Mouse (Mus musculus) hindlimb bud, embryonic 11.5 days (tissue): ENCODE data around the gene Smco2.

Experiments used
- DNase-seq: peaks from one replicate; pipeline ENCODE4 v3.0.0-alpha.2; 2012; ENCODE audit warnings: low read depth, low spot score; ENCODE audit errors: extremely low spot score

Gene Smco2

DNA sequence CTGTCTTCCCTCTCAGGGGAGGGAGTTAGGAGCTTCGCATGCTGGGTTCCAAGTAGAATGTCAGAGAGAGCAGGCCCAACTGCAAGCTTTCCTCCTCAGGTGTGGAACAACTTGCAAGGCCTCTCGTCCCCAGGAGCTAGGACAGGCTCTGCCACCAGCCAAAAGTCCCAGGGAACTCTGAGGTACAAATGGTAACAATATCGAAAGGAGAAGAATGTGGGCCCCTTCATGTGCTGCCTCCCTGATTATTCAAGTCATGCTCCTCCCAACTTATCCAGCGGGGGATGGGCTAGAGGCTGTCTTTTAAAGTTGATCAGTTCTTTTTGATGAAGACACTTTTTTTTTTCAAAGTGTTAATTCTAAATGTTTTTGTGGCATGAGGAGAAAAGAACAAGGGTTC lies at the start of gene Smco2:
Smco2 (plus strand) TSS at position 55 of the 400 bp plus-strand sequence.
- no peak for DNase-seq

DNA sequence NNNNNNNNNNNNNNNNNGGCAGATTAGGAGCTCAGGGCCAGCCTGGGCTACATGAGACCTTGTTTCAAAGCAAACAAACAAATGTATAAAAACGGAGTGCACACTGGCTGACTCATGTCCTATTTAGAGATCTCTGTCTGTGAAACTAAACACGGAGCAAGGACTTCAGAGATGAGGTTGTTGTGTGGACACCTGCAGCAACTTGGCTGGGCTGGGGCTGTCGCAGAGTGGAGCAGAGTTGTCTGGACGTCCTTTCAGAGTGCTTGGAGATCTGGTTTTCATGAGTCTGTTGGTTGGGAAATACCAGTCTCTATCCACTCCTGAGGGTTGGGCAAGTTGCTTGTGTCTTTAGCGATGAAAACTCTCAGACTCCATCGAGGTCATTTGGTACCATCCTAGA lies 39.9 kb upstream of the Smco2 start:
- DNase-seq = no peak

DNA sequence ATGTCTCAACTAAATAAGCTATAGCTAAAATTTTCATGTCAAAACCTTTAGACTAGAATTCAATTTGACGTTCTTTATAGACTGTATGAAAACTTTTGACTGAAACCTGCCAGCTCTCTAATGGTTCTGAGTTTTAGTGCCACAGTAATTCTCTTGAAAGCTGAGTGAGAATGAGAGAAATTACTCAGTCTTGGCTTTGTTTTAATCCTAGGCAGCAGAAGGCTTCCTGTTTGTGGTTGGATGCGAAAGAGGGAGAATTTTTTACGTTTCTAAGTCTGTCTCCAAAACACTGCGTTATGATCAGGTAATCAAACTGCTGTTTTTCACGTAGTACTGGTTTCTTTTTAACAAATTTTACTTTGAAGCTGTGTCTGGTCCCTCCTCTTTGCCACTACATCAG lies 36.9 kb upstream of the Smco2 start:
- no peak for DNase-seq

DNA sequence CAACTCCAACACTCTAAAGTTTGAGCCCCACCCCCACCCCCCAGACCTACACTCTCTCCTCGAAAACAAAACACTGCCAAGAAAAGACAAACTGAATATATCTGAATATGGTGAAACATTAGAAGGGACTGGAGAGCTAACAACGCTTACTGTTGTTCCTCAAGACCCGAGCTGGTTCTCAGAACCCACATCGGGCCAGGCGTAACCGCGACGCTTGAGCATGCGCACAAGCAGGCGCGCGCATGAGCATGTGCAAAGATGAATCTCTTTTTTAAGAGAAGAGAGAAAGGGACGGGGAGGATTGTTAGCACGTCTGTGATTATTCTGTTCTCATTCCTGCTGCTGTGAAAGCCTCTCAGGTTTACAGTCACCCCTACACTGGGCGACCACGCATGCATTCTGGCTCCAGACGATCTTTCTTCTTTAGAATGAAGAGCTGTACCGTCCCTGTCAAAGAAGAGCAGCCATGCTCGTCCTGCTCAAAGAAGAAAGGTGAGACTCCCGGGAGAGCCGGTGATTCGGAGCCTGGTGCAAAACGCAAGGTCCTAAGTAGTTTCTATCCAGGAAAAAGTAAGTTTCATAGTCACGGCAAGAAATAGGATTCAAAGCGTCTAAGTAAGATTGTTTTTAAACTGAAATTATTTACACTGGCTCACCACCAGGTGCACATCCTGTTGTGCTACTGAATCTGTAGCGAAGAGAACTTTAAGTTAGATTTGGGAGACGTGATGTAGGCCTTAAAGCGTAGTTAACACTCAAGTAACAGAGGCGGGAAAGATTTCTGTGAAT lies 29.5 kb upstream of the Smco2 start:
- no peak for DNase-seq

DNA sequence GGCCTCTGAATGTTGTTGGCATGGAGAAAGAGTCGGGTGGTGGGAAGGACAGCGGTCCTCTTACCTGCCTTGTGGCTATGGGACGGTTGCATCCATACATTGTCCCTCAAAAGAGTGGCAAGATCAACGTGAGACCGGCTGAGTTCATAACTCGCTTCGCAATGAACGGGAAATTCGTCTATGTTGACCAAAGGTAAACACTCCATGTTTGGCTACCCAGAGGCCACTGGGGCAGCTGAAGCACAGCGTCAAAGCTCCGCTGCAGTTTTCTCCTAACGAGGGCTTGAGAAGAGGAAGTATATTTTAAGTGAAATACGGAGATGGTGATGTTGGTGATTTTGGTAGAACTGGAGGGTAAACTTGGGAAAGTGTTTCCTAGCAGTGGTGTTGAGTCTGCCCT lies 27.9 kb upstream of the Smco2 start:
- no peak for DNase-seq

DNA sequence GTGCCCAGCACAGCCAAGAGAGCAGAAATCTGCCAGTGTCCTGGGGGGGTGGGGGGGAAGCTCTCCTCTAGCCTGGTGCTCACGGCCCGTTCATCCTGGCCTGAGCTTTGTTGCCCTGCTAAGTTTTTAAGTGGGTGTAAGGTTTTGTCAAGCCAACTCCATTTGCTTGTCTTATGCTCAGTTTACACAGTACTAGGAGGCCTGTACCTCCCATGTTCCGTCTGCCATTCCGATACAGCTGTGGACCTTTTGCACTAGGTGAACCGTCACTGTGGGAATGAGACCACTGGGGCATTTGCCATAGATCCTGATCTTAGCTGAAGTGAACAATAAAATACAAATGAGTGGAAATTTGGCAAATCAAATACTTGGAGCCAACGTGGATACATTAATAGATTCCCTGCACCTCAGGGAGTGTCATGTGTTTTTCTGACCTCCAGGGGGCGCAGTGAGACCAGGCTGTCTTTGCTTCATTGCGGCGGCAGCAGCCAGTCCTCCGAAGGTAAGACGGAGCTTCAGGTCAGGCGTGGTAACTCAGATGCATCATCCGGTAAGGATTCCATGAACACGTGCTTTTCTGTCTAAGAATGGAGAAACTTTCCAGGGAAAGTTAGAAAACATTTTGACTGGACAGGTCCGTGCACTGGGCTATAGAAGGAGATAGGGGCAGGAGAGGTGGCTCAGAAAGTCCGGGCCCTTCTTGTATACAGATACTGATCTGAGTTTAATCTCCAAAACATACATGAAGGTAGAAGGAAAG lies 25.0 kb upstream of the Smco2 start:
- peak; percentile 33 for DNase-seq

DNA sequence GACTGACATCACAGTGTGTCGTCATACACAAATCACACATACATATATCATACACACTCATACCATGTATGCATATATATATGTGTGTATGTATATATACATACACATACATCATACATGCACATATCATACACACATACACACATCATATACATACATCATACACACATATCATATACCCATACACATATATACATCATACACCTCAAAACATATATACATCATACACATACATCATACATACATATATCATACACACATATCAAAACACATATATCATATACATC lies 24.5 kb upstream of the Smco2 start:
- no peak for DNase-seq

DNA sequence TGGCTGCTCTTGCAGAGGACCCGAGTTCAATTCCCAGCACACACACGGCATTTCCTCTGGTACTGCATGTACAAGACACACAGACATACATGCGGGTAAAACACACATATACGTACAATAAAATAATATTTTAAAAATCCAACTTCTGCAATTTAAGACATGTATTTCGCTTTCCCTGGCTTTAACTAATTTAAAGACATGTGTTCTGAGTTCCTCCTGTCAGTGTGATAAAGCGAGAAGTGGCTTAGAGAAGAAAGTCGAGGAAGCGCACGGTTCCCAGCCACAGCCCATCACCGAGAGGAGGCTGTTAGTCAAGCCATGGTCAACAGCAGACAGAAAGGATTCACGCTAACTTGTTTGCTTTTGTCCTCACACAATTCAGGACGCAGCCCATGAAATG lies 18.6 kb upstream of the Smco2 start:
- DNase-seq = no peak

DNA sequence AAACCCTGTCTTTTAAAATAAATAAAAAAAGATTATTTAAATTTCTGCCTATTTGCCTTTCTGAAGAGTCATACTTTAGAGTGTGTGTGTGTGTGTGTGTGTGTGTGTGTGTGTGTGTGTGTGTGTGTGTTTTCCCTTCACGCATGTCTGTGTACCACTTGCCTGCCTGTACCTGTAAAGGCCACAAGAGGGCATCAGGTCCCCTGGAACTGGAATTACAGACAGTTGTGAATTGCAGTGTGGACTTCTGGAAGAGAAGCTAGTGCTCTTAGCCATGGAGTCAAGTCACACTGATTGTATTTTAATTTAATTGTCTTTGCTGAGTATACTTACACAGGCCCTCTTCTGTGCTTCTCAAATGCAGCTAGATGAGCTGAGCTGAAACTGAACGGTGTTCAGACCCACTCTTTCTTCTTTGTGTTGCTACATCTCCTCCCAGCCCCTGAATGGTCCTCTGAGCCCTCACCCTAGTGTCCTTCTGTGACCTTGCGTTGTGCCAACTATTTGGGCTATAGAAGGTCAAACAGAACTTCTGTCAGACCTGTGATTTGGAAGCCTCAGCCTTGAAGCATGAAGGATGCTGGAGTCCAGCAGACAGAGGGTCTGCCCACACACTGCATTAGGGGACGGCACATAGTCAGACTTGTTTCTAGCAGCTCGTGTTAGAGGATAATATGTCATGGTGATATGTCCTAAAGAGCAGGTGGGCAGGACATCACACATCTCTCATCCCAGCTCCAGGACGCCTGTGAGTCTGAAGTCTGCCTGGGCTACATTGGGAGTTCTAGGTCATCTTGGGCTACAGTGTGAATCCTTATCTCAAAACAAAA lies 16.2 kb upstream of the Smco2 start:
- DNase-seq = no peak

DNA sequence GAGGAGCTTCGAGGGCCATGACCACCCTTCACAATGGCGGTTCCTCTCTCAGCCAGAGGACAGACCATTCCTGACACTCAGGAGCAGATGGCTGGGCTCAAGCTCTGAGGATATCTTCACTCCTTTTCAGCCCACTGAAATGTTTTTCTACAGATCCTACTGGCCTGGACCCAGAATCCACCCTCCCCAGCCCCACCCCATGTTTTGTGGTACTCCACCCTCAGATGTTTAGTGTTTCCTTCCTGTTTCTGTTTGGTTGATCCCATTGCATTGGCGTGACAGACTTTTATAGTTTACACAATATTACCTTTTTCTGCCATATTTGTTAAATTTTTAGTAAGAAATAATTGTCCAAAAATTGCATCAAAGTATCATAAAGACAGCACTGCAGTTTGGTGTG lies 15.6 kb upstream of the Smco2 start:
- no peak for DNase-seq

DNA sequence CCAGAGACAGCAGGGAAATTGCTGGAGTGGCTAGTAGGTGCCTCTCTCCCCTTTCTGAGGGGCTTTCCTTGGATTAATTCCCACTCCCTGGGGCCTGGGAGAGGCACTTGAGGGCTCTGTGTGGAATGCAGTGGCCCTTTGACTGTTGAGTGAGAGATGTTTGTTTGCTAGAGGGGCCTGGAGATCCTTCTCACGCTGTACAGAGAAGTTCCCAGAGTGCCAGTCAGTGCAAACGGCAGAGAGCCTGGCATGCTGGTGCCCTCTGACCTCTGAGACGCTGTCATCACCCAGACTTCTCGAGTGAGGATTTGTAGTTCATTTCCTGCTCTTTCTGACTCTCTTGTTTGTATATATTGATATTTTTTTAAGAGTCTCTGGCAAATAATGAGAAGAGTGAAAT lies 14.1 kb upstream of the Smco2 start:
- no peak for DNase-seq

DNA sequence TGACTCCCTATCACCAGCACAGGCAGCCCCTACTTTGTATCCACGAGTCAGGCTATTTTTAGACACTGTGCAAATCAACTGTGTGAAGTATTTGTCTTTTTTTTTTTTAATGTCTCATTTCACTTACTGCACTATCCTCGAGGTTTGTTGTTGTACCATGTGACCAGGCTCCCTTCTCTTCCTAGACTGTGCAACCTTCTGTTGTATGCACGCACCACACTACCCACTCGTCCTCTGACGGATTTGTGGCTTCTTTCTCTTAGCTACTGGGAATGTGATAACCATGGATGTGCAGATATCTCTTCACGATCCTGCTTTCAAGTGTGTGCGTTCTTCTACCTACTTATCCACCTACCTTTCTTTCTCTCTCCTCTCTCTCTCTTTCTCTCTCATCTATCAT lies 12.6 kb upstream of the Smco2 start:
- no peak for DNase-seq

DNA sequence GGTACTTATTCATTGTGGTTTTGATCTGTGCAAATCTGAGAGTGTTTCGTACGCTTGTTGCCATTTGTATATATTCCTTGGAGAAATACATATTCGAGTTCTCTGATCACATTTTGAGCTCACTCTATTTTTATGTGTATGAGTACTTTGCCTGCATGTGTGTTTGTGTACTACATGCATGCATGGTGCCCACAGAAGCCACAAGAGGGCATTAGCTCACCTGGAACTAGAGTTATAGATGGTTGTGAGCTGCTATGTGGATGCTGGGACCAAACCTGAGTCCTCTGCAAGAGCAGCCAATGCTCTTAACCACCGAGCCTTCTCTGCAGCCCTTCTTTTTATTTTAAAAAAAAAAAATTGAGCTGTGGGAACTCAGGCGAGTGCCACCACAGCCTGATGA lies 11.5 kb upstream of the Smco2 start:
- DNase-seq = no peak

DNA sequence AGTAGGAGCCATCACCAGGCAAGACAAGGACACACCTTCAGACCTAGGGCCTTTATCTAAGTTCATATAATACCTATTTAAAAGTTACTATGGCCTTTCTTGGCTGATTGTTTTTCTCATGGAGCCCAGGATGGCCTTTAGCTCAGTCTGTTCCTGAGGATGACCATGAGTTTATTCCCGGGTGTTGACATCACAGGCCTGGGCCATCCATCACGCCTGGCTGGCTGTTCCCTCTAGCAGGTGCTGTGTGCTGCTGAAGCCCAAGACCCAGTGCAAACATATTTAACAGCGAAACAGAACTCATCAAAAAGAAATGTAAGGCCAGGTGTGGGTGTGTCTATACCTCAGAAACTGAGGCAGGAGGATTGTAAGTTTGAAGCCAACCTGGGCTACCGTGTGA lies 11.0 kb upstream of the Smco2 start:
- no peak for DNase-seq

DNA sequence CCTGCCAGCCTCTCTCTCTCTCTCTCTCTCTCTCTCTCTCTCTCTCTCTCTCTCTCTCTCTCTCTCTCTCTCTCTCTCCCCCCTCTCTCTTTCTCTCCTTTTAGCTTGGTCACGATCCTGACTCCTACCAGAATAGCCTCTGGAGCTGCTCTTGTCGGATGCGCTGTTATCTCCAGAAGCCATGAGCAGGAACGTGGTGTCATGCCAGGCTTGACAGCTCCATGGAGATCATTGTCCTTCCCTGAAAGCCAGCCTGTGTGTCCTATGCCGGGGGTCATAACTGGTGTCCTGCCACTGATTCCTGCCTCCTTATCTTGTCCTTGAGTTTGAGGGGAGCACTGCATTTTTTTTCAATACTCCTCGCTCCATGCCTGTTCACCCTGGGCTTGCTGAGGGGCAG lies 5.0 kb upstream of the Smco2 start:
- no peak for DNase-seq

DNA sequence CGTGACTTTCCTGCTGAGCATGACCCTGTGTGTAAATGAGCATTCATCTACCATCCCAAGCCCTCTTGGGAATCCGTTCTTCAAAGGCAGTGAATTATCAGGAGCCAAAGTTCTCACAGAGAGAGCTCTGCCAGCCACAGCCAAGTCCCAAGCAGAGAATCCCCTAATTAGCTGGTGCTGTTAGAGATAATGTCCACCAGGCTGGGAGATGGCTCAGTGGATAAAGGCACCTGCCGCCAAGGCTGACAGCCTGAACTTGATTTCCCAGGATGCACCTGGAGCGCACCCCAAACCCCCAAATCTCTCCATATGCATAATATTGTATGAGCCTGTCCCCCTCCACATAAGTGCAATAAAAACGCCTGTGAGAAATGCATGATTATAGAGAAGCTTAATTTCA lies 4.6 kb upstream of the Smco2 start:
- DNase-seq = no peak

DNA sequence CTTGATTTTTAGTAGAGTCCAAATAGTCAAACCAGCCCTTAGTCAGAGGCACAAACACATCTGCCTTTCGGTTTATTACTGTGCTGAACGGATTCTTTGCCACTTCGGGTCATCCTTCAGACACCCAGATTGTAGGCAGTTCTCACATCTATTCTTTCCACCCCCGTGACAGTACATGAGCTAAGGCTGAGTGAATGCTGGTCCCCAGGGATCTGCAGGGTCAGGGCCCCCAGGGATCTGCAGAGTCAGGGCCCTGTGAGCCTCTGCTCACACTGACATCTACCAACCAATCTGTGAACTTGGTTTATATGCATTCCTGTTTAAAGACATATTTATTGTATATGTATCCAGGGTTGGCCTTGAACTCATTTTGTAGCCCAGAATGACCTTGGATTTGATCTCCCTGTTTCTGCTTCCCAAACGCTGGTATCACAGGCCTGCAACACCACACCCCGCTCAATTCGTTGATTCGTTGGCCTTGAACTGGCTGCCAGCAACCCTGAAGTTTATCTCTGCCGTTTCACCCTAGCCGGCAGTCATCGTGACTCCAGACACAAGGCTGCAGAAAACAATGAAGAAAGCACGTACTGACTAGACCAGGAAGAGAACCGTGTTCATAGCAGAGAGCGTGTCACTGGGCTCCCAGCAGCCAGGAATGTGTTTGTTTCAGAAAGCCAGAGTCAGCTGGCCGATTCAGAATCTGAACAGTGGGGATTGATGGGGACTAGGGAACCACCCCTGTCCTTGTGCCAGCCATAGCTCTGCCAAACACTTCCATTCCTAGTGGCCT lies 3.7 kb upstream of the Smco2 start:
- DNase-seq = no peak

DNA sequence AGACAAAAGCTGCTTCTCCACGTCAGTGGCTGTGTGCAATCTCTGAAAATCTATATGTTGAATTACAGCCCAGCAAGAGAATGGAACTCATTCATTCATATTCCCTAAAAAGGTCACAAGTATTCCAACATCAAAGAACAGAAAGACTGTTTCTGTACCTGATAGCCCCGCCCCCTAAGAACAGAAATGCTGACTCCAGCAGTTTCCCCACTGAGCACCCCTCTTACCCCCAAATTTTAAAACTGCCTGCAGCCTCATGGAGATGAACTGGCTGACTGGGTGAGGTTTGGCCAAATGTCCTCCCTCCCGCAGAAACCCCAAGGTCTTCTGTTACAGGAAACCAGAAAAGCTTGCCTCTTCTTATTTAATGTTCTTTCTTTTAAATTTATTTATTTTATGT lies 2.5 kb upstream of the Smco2 start:
- no peak for DNase-seq

DNA sequence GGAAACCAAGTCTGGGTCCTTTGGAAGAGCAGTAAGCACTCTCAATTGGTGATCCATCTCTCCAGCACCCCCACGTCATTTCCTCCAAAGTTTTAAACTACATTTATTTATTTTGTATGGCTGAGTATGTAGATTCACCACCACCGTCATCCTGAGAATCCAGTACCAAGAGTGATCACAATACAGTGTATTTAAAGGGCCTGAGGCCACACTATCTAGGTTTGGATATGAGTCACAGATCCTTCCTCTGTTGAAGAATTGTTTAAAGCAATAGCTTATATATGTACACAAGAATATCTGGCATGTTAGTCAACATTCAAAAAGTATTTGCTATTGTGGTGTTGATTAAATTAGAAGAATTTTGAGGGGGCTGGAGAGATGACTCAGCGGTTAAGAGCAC lies 1.6 kb upstream of the Smco2 start:
- DNase-seq = no peak

DNA sequence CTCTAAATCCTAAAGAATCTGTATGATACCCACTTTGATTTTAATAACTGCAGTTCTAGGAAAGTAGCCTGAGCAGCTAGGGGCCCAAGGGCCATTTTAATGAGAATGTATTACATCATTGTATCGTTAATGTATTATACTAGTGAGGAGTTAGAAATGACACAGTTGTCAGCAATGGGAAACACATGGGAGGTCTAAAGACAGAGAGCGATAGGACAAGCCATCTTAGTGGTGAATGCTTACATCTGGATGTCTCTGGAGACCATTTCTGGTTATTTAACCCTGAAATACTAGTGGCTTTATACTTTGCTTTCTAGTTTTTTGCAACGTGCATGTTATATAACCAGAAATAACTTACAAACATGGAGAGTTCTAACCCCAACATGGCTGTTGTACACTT lies 2.0 kb downstream of the Smco2 start:
- DNase-seq = no peak

DNA sequence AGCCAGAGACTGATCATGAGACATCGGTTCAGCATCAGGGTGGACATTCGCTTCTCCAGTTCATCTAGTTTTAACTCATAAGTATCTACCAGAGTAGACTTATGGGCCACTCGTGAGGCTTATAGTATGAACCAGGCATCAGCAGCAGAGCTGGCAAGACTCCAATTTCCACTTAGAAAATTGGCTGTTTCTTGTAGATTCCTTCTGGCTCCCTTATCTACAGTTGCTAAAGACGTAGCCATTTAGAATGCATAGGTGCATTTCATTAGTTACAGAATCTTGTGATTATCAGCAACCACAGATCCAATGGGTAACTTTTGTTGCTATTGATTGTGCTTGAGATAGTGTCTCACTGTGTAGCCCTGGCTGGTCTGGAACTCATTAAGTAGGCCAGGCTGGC lies 2.8 kb downstream of the Smco2 start:
- no peak for DNase-seq
